Mouse (Mus musculus): ENCODE data around the gene Gpr68. TPM values are rescaled to one million over a fixed set of nuclear protein-coding genes. Genes with fewer than 3 reads are reported as not detected.

The Gpr68 gene
- polyA plus RNA-seq, 1 experiment = 0.12 TPM

GRCm38 (mm10) chr12:100925644-100926619, 17.9 kb upstream of the Gpr68 start:
- H3K4me3 ChIP-seq (replicated peaks) = no peak overlapping the region
- no peaks in the 10 kb centered on the region for H3K27me3 ChIP-seq (replicated peaks)
- no peak for TF ChIP-seq GATA1 (IDR thresholded peaks at IDR 0.05; ENCODE audit: borderline replicate concordance, low read length)
- no peak for TF ChIP-seq FLI1 (IDR thresholded peaks at IDR 0.05; ENCODE audit: low read length)
- H3K4me1 ChIP-seq = 0 out of 2 replicates have a peak, but pooled peaks cover 3% of the 10 kb centered on the region
- H3K36me3 ChIP-seq (replicated peaks; ENCODE audit: low read length) = peaks cover 76% of the 10 kb centered on the region
- H3K9me3 ChIP-seq = no peaks in the 10 kb centered on the region

- H3K9me3 ChIP-seq = no peaks in the 10 kb centered on the region
- 0 out of 2 replicates have a peak, but pooled peaks cover 3% of the 10 kb centered on the region for H3K4me1 ChIP-seq
- TF ChIP-seq GATA1 (IDR thresholded peaks at IDR 0.05; ENCODE audit: borderline replicate concordance, low read length) = no peak
- no peak for TF ChIP-seq FLI1 (IDR thresholded peaks at IDR 0.05; ENCODE audit: low read length)
- H3K27me3 ChIP-seq (replicated peaks) = no peaks in the 10 kb centered on the region
- H3K4me3 ChIP-seq (replicated peaks) = no peak overlapping the region
- peaks cover 75% of the 10 kb centered on the region for H3K36me3 ChIP-seq (replicated peaks; ENCODE audit: low read length)
Observed at GRCm38 (mm10) chr12:100924646-100925339, 16.8 kb upstream of the Gpr68 start.

GRCm38 (mm10) chr12:100910731-100911130, 2.7 kb upstream of the Gpr68 start:
- Histone ChIP-seq H3K4me3 (replicated peaks) (no peak overlapping the region), H3K9me3 (no peaks in the 10 kb centered on the region), H3K36me3 (replicated peaks; ENCODE audit: low read length) (peaks cover 36% of the 10 kb centered on the region), H3K27me3 (replicated peaks) (peaks cover 41% of the 10 kb centered on the region), H3K4me1 (peaks cover 8% of the 10 kb centered on the region)
- TF ChIP-seq GATA1 (IDR thresholded peaks at IDR 0.05; ENCODE audit: borderline replicate concordance, low read length) (no peak), FLI1 (IDR thresholded peaks at IDR 0.05; ENCODE audit: low read length) (no peak)

- peaks cover 29% of the 10 kb centered on the region for H3K36me3 ChIP-seq (replicated peaks; ENCODE audit: low read length)
- H3K4me3 ChIP-seq (replicated peaks) = no peak overlapping the region
- peaks cover 8% of the 10 kb centered on the region for H3K4me1 ChIP-seq
- H3K27me3 ChIP-seq (replicated peaks) = peaks cover 45% of the 10 kb centered on the region
- no peaks in the 10 kb centered on the region for H3K9me3 ChIP-seq
- no peak for TF ChIP-seq FLI1 (IDR thresholded peaks at IDR 0.05; ENCODE audit: low read length)
- TF ChIP-seq GATA1 (IDR thresholded peaks at IDR 0.05; ENCODE audit: borderline replicate concordance, low read length) = no peak
Observed at GRCm38 (mm10) chr12:100909765-100910164, 1.8 kb upstream of the Gpr68 start.

- peaks cover 8% of the 10 kb centered on the region for H3K4me1 ChIP-seq
- H3K4me3 ChIP-seq (replicated peaks) = no peak overlapping the region
- peaks cover 51% of the 10 kb centered on the region for H3K27me3 ChIP-seq (replicated peaks)
- H3K9me3 ChIP-seq = no peaks in the 10 kb centered on the region
- no peak for TF ChIP-seq FLI1 (IDR thresholded peaks at IDR 0.05; ENCODE audit: low read length)
- TF ChIP-seq GATA1 (IDR thresholded peaks at IDR 0.05; ENCODE audit: borderline replicate concordance, low read length) = no peak
- peaks cover 19% of the 10 kb centered on the region for H3K36me3 ChIP-seq (replicated peaks; ENCODE audit: low read length)
Observed at GRCm38 (mm10) chr12:100908298-100909034, 468 bp upstream of the Gpr68 start.

GRCm38 (mm10) chr12:100906861-100907260, 1.1 kb downstream of the Gpr68 start:
- no peak for TF ChIP-seq GATA1 (IDR thresholded peaks at IDR 0.05; ENCODE audit: borderline replicate concordance, low read length)
- TF ChIP-seq FLI1 (IDR thresholded peaks at IDR 0.05; ENCODE audit: low read length) = no peak
- Histone ChIP-seq H3K36me3 (replicated peaks; ENCODE audit: low read length) (peaks cover 3% of the 10 kb centered on the region), H3K27me3 (replicated peaks) (peaks cover 62% of the 10 kb centered on the region), H3K4me3 (replicated peaks) (no peak overlapping the region), H3K9me3 (no peaks in the 10 kb centered on the region), H3K4me1 (peaks cover 8% of the 10 kb centered on the region)

GRCm38 (mm10) chr12:100903761-100904160, 4.2 kb downstream of the Gpr68 start:
- Histone ChIP-seq H3K4me1 (peaks cover 18% of the 10 kb centered on the region), H3K4me3 (replicated peaks) (no peak overlapping the region), H3K27me3 (replicated peaks) (peaks cover 80% of the 10 kb centered on the region), H3K9me3 (no peaks in the 10 kb centered on the region), H3K36me3 (replicated peaks; ENCODE audit: low read length) (no peaks in the 10 kb centered on the region)
- TF ChIP-seq GATA1 (IDR thresholded peaks at IDR 0.05; ENCODE audit: borderline replicate concordance, low read length) = no peak
- no peak for TF ChIP-seq FLI1 (IDR thresholded peaks at IDR 0.05; ENCODE audit: low read length)

- Histone ChIP-seq H3K4me1 (peaks cover 10% of the 10 kb centered on the region), H3K36me3 (replicated peaks; ENCODE audit: low read length) (no peaks in the 10 kb centered on the region), H3K4me3 (replicated peaks) (no peak overlapping the region), H3K9me3 (no peaks in the 10 kb centered on the region), H3K27me3 (replicated peaks) (peaks cover 79% of the 10 kb centered on the region)
- TF ChIP-seq GATA1 (IDR thresholded peaks at IDR 0.05; ENCODE audit: borderline replicate concordance, low read length) (no peak), FLI1 (IDR thresholded peaks at IDR 0.05; ENCODE audit: low read length) (no peak)
Observed at GRCm38 (mm10) chr12:100901386-100901785, 6.6 kb downstream of the Gpr68 start.

- peaks cover 79% of the 10 kb centered on the region for H3K27me3 ChIP-seq (replicated peaks)
- TF ChIP-seq FLI1 (IDR thresholded peaks at IDR 0.05; ENCODE audit: low read length) (no peak), GATA1 (IDR thresholded peaks at IDR 0.05; ENCODE audit: borderline replicate concordance, low read length) (no peak)
- peaks cover 10% of the 10 kb centered on the region for H3K4me1 ChIP-seq
Observed at GRCm38 (mm10) chr12:100900901-100901300, 7.1 kb downstream of the Gpr68 start.

More at GRCm38 (mm10) chr12:100900901-100901300, 7.1 kb downstream of the Gpr68 start:
- Histone ChIP-seq H3K9me3 (no peaks in the 10 kb centered on the region), H3K36me3 (replicated peaks; ENCODE audit: low read length) (no peaks in the 10 kb centered on the region), H3K4me3 (replicated peaks) (no peak overlapping the region)

Measured in megakaryocyte, embryonic 14.5 days (primary cell).